ENCODE assay signal across 23 mouse cellular contexts in genomic region chr2:167048698-167049358, GRCm38 (mm10). TPM values are rescaled to one million over a fixed set of nuclear protein-coding genes. Genes with fewer than 3 reads are reported as not detected.
DNase-seq lines count a peak whose midpoint lies in the region; ATAC-seq and TF ChIP-seq lines count a peak whose summit lies in the region.
"Had no signal": no experiment of that assay in that cellular context is flagged by ENCODE, and none has a peak within 500 bp of the region (broad histone marks: within the 10 kb centered on the region; RNA-seq: fewer than 3 reads in every experiment).

No protein-coding gene starts in this region.

- TF ChIP-seq EP300 in lung, postnatal 0 days (IDR thresholded peaks at IDR 0.05), result no peak

- peaks cover 82% of the 10 kb centered on the region for H3K36me3 ChIP-seq in heart, embryonic 13.5 days
- H3K36me3 ChIP-seq in lung, postnatal 0 days (ENCODE audit: insufficient read depth, low read length), result peaks cover 42% of the 10 kb centered on the region

- H3K9ac ChIP-seq in heart, embryonic 13.5 days, result peak overlapping the region; percentile 58; the same call in 1 of the 2 replicates
- no peak overlapping the region for H3K9ac ChIP-seq in lung, postnatal 0 days (replicated peaks; ENCODE audit: low read depth)
- H3K9ac ChIP-seq: hindbrain, embryonic 13.5 days; limb, embryonic 13.5 days; liver, embryonic 12.5 days; midbrain, embryonic 12.5 days; neural tube, embryonic 15.5 days had no signal

- H3K4me1 ChIP-seq in heart, embryonic 13.5 days, result peaks cover 30% of the 10 kb centered on the region
- H3K4me1 ChIP-seq in lung, postnatal 0 days (ENCODE audit: insufficient read depth, low read depth, low read length), result no peaks in the 10 kb centered on the region
- H3K4me1 ChIP-seq: limb, embryonic 13.5 days had no signal

- H3K4me3 ChIP-seq in heart, embryonic 13.5 days, result no peak overlapping the region
- no peak overlapping the region for H3K4me3 ChIP-seq in lung, postnatal 0 days (ENCODE audit: low read depth, low read length)
- H3K4me3 ChIP-seq: embryonic facial prominence, embryonic 10.5 days; hindbrain, embryonic 13.5 days; limb, embryonic 13.5 days; liver, embryonic 12.5 days; midbrain, embryonic 12.5 days; neural tube, embryonic 15.5 days had no signal

- ATAC-seq in heart, embryonic 13.5 days (ENCODE audit: extremely low read depth, insufficient number of reproducible peaks, low FRiP score, low TSS enrichment), result no peak
- ATAC-seq in lung, postnatal 0 days, result no peak
- ATAC-seq: forebrain, embryonic 16.5 days; liver, embryonic 12.5 days had no signal

- no peaks in the 10 kb centered on the region for H3K27me3 ChIP-seq in heart, embryonic 13.5 days (replicated peaks)
- no peaks in the 10 kb centered on the region for H3K27me3 ChIP-seq in lung, postnatal 0 days (replicated peaks; ENCODE audit: insufficient read depth, low read length)
- H3K27me3 ChIP-seq: hindbrain, embryonic 13.5 days; limb, embryonic 13.5 days; liver, embryonic 12.5 days; midbrain, embryonic 12.5 days; neural tube, embryonic 15.5 days had no signal

- H3K27ac ChIP-seq in heart, embryonic 13.5 days (replicated peaks), result peak overlapping the region; percentile 87
- H3K27ac ChIP-seq in lung, postnatal 0 days (ENCODE audit: low read length), result no peak overlapping the region
- H3K27ac ChIP-seq: embryonic facial prominence, embryonic 10.5 days; hindbrain, embryonic 13.5 days; kidney, postnatal 0 days; limb, embryonic 13.5 days; liver, embryonic 12.5 days; midbrain, embryonic 12.5 days; neural tube, embryonic 15.5 days had no signal

- TF ChIP-seq CTCF in lung, postnatal 0 days (IDR thresholded peaks at IDR 0.05), result no peak

- no peaks in the 10 kb centered on the region for H3K9me3 ChIP-seq in heart, embryonic 13.5 days
- H3K9me3 ChIP-seq in lung, postnatal 0 days (ENCODE audit: low read length), result no peaks in the 10 kb centered on the region
- H3K9me3 ChIP-seq: embryonic facial prominence, embryonic 10.5 days; hindbrain, embryonic 13.5 days; limb, embryonic 13.5 days; liver, embryonic 12.5 days; midbrain, embryonic 12.5 days; neural tube, embryonic 15.5 days had no signal

- H3K4me2 ChIP-seq in heart, embryonic 13.5 days, result peak overlapping the region; percentile 20; the same call in 1 of the 2 replicates
- no peak overlapping the region for H3K4me2 ChIP-seq in lung, postnatal 0 days (replicated peaks; ENCODE audit: low read depth, low read length)
- H3K4me2 ChIP-seq: hindbrain, embryonic 13.5 days; limb, embryonic 13.5 days; liver, embryonic 12.5 days; midbrain, embryonic 12.5 days; neural tube, embryonic 15.5 days had no signal

- no peak for DNase-seq in heart, adult 9 months (ENCODE audit: low spot score in 2 of 2)
- DNase-seq in ovary, adult 18-20 months (ENCODE audit: low spot score), result peak; percentile 46
- no peak for DNase-seq in ovary, postnatal 10 days (ENCODE audit: low spot score)
- DNase-seq in ZHBTc4 (ENCODE audit: low read depth, low spot score), result peak; percentile 60
- no peak for DNase-seq in cerebellum, adult 9-11 months
- no peak for DNase-seq in lung, postnatal 0 days (ENCODE audit: low spot score)
- DNase-seq: cerebellum, adult 11 months; cerebellum, postnatal 10 days; gastrocnemius, postnatal 14 days; heart, adult 11 months; kidney, adult 2 months; layer of hippocampus, adult 9-11 months; lung, adult 18-20 months; thymus, adult 2 months had no signal

- WGBS in heart, embryonic 13.5 days, result 55% methylated on average over 8 of the region's 8 CpGs
- 78% methylated on average over 8 of the region's 8 CpGs for WGBS in lung, postnatal 0 days

RNA-seq across cellular contexts. Expression of gene Znfx1, which starts 14.0 kb away (rescaled TPM):
- 5.1 and 6.3 TPM in 2 replicates for polyA plus RNA-seq in heart, embryonic 13.5 days (2015; fragmentation: Nextera tagmentation; extraction: Ambion mirVana)
- 9.8 and 9.9 TPM in 2 replicates for polyA plus RNA-seq in lung, postnatal 0 days (2015; fragmentation: Nextera tagmentation; extraction: Ambion mirVana)

RNA-seq across cellular contexts. Expression of gene Ddx27, which starts 33.8 kb away (rescaled TPM):
- 31.1 and 31.6 TPM in 2 replicates for polyA plus RNA-seq in heart, embryonic 13.5 days (2015; fragmentation: Nextera tagmentation; extraction: Ambion mirVana)
- polyA plus RNA-seq in lung, postnatal 0 days (2015; fragmentation: Nextera tagmentation; extraction: Ambion mirVana), result 21.8 and 21.9 TPM in 2 replicates

RNA-seq across cellular contexts. Expression of gene Stau1, which starts 52.7 kb away (rescaled TPM):
- polyA plus RNA-seq in heart, embryonic 13.5 days (2015; fragmentation: Nextera tagmentation; extraction: Ambion mirVana), result 57.1 and 57.3 TPM in 2 replicates
- 48.3 and 55.0 TPM in 2 replicates for polyA plus RNA-seq in lung, postnatal 0 days (2015; fragmentation: Nextera tagmentation; extraction: Ambion mirVana)

Comparison
In these comparisons a context has a peak if more than half of its experiments do, and no peak if none do; other contexts are left out.
1. DNase-seq: peak in ovary, adult 18-20 months (single experiment) and ZHBTc4 (single experiment); none in heart, adult 9 months (0 of 2), ovary, postnatal 10 days (single experiment), cerebellum, adult 9-11 months (single experiment) and lung, postnatal 0 days (single experiment).